ENCODE assay signal across 17 mouse cellular contexts in the genomic region with DNA sequence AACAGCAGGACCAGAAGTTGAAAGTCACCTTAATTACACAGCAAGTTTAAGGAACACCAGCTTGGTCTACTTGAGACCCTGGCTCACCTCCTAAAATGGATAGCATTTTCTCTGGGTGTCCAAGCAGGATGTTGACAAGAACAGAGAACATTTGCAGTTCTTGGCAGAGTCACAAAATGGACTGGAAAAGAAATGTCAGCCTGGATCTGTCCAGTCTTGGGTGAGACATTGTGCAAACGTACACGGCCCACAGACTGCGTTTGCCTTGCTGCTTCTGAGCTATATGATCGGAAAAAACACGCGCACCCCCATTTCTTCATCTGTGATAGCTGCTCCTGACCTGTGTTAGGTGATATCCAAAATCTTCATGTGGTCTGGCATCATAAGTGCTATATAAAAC. TPM values are rescaled to one million over a fixed set of nuclear protein-coding genes. Genes with fewer than 3 reads are reported as not detected.
A peak's percentile ranks its signal among the peaks of the same experiment; 100 is the strongest.
DNase-seq lines count a peak whose midpoint lies in the region; ATAC-seq and TF ChIP-seq lines count a peak whose summit lies in the region.
"Had no signal": no experiment of that assay in that cellular context is flagged by ENCODE, and none has a peak within 500 bp of the region (broad histone marks: within the 10 kb centered on the region; RNA-seq: fewer than 3 reads in every experiment).

No protein-coding gene starts in this region.

- intact Hi-C loops in left cerebral cortex, postnatal 36 days (cut with DNase I): no loop called here

- H3K9me3 ChIP-seq in intestine, embryonic 14.5 days (ENCODE audit: control insufficient read depth, low read length): no peaks in the 10 kb centered on the region
- H3K9me3 ChIP-seq in intestine, postnatal 0 days (ENCODE audit: control insufficient read depth): no peaks in the 10 kb centered on the region
- H3K9me3 ChIP-seq: embryonic facial prominence, embryonic 13.5 days; forebrain, embryonic 12.5 days; limb, embryonic 13.5 days; neural tube, embryonic 15.5 days had no signal

- no peak for DNase-seq in intestine, embryonic 14.5 days (ENCODE audit: low spot score)
- peak; percentile 25 for DNase-seq in NIH3T3 (ENCODE audit: low read depth)
- DNase-seq in heart, postnatal 4 days: peak; percentile 26
- peak; percentile 66 for DNase-seq in lung, postnatal 25 days (ENCODE audit: low spot score)
- no peak for DNase-seq in layer of hippocampus, adult 8-10 months (ENCODE audit: low spot score in 2 of 2)
- DNase-seq in left cerebral cortex, postnatal 36 days (ENCODE audit: low spot score in 2 of 2): no peak
- DNase-seq: cerebellum, postnatal 14 days; thymus, postnatal 25 days had no signal

- H3K4me1 ChIP-seq in intestine, embryonic 14.5 days (replicated peaks; ENCODE audit: control insufficient read depth, insufficient read depth, low read length): peaks cover 18% of the 10 kb centered on the region
- peaks cover 11% of the 10 kb centered on the region for H3K4me1 ChIP-seq in intestine, postnatal 0 days (replicated peaks; ENCODE audit: control insufficient read depth, insufficient read depth, low read length)
- H3K4me1 ChIP-seq: embryonic facial prominence, embryonic 13.5 days; limb, embryonic 13.5 days had no signal

- no peak for TF ChIP-seq CTCF in intestine, postnatal 0 days (IDR thresholded peaks at IDR 0.05; ENCODE audit: low read depth)

- no peak overlapping the region for H3K4me3 ChIP-seq in intestine, embryonic 14.5 days (ENCODE audit: low read depth, low read length)
- no peak overlapping the region for H3K4me3 ChIP-seq in intestine, postnatal 0 days (ENCODE audit: low read depth, low read length)
- H3K4me3 ChIP-seq: embryonic facial prominence, embryonic 13.5 days; forebrain, embryonic 12.5 days; limb, embryonic 13.5 days; neural tube, embryonic 15.5 days had no signal

- no peak overlapping the region for H3K4me2 ChIP-seq in intestine, embryonic 14.5 days (ENCODE audit: low read length)
- no peak overlapping the region for H3K4me2 ChIP-seq in intestine, postnatal 0 days (replicated peaks; ENCODE audit: low read depth)
- H3K4me2 ChIP-seq: embryonic facial prominence, embryonic 13.5 days; forebrain, embryonic 12.5 days; limb, embryonic 13.5 days; neural tube, embryonic 15.5 days had no signal

- 54% methylated on average over 6 of the region's 6 CpGs for WGBS in intestine, embryonic 14.5 days
- WGBS in intestine, postnatal 0 days: 61% methylated on average over 6 of the region's 6 CpGs

- no peak overlapping the region for H3K9ac ChIP-seq in intestine, embryonic 14.5 days (ENCODE audit: low read length)
- no peak overlapping the region for H3K9ac ChIP-seq in intestine, postnatal 0 days (ENCODE audit: low read depth, low read length)
- H3K9ac ChIP-seq: embryonic facial prominence, embryonic 13.5 days; forebrain, embryonic 12.5 days; limb, embryonic 13.5 days; neural tube, embryonic 15.5 days had no signal

- no peaks in the 10 kb centered on the region for H3K27me3 ChIP-seq in intestine, embryonic 14.5 days (replicated peaks; ENCODE audit: control insufficient read depth, insufficient read depth, low read length)
- H3K27me3 ChIP-seq in intestine, postnatal 0 days (replicated peaks; ENCODE audit: control insufficient read depth, insufficient read depth, low read length): no peaks in the 10 kb centered on the region
- H3K27me3 ChIP-seq: embryonic facial prominence, embryonic 13.5 days; forebrain, embryonic 12.5 days; limb, embryonic 13.5 days had no signal

- no peaks in the 10 kb centered on the region for H3K36me3 ChIP-seq in intestine, embryonic 14.5 days (ENCODE audit: control insufficient read depth, insufficient read depth, low read length)
- no peaks in the 10 kb centered on the region for H3K36me3 ChIP-seq in intestine, postnatal 0 days (ENCODE audit: control insufficient read depth, insufficient read depth)
- H3K36me3 ChIP-seq: embryonic facial prominence, embryonic 13.5 days; forebrain, embryonic 12.5 days; limb, embryonic 13.5 days; neural tube, embryonic 15.5 days had no signal

- no peak for ATAC-seq in intestine, embryonic 14.5 days (replicated peaks; ENCODE audit: low FRiP score, low TSS enrichment, low read depth)
- ATAC-seq in intestine, postnatal 0 days: no peak

- peak overlapping the region; percentile 29; the same call in 1 of the 2 replicates for H3K27ac ChIP-seq in intestine, embryonic 14.5 days (ENCODE audit: low read depth)
- no peak overlapping the region for H3K27ac ChIP-seq in intestine, postnatal 0 days (ENCODE audit: low read depth, low read length)
- H3K27ac ChIP-seq: embryonic facial prominence, embryonic 13.5 days; forebrain, embryonic 12.5 days; limb, embryonic 13.5 days; neural tube, embryonic 15.5 days had no signal

RNA-seq across cellular contexts. Expression of gene Higd1a, which starts 9.5 kb away (rescaled TPM):
- 190 and 193 TPM in 2 replicates for polyA plus RNA-seq in intestine, embryonic 14.5 days (2014; fragmentation: Nextera tagmentation; extraction: Ambion mirVana)
- 162 and 186 TPM in 2 replicates for polyA plus RNA-seq in intestine, postnatal 0 days (2015; fragmentation: Nextera tagmentation; extraction: Ambion mirVana)
- 100 to 1,000 TPM; 153 to 165 TPM for total RNA-seq in heart, postnatal 4 days (2021)
- total RNA-seq in layer of hippocampus, adult 8-10 months (2022): 10 to 100 TPM; 73.8 to 88.7 (median 86.3) TPM
- total RNA-seq in left cerebral cortex, postnatal 36 days (2021): 10 to 100 TPM; 85.6 to 87.3 TPM

RNA-seq across cellular contexts. Expression of gene Ccdc13, which starts 28.4 kb away (rescaled TPM):
- polyA plus RNA-seq in intestine, embryonic 14.5 days (2014; fragmentation: Nextera tagmentation; extraction: Ambion mirVana): 1.9 and 2.5 TPM in 2 replicates
- polyA plus RNA-seq in intestine, postnatal 0 days (2015; fragmentation: Nextera tagmentation; extraction: Ambion mirVana): 0.14 and 0.31 TPM in 2 replicates
- total RNA-seq in heart, postnatal 4 days (2021): not detected
- 10 to 100 TPM in 1 of 4 experiments, 1 to 10 TPM in 3; 4.3 to 10.7 (median 9.4) TPM for total RNA-seq in layer of hippocampus, adult 8-10 months (2022)
- total RNA-seq in left cerebral cortex, postnatal 36 days (2021): 1 to 10 TPM; 5.5 to 5.9 TPM
- polyA plus RNA-seq: spleen, adult 2 months had no signal

RNA-seq across cellular contexts. Expression of gene Ackr2, which starts 30.5 kb away (rescaled TPM):
- 0.23 and 0.24 TPM in 2 replicates for polyA plus RNA-seq in intestine, embryonic 14.5 days (2014; fragmentation: Nextera tagmentation; extraction: Ambion mirVana)
- polyA plus RNA-seq in intestine, postnatal 0 days (2015; fragmentation: Nextera tagmentation; extraction: Ambion mirVana): 1.0 and 1.1 TPM in 2 replicates
- total RNA-seq in heart, postnatal 4 days (2021): 1 to 10 TPM; 3.1 to 5.8 TPM
- 1 to 10 TPM; 1.8 to 2.8 (median 2.2) TPM for total RNA-seq in layer of hippocampus, adult 8-10 months (2022)
- 1 to 10 TPM; 7.3 to 8.4 TPM for total RNA-seq in left cerebral cortex, postnatal 36 days (2021)
- polyA plus RNA-seq: embryonic facial prominence, embryonic 13.5 days had no signal

RNA-seq across cellular contexts. Expression of gene Cyp8b1, which starts 48.5 kb away (rescaled TPM):
- polyA plus RNA-seq in intestine, embryonic 14.5 days (2014; fragmentation: Nextera tagmentation; extraction: Ambion mirVana): not detected in 2 replicates
- 2.1 and 3.3 TPM in 2 replicates for polyA plus RNA-seq in intestine, postnatal 0 days (2015; fragmentation: Nextera tagmentation; extraction: Ambion mirVana)
- not detected for total RNA-seq in heart, postnatal 4 days (2021)
- not detected for total RNA-seq in layer of hippocampus, adult 8-10 months (2022)
- total RNA-seq in left cerebral cortex, postnatal 36 days (2021): not detected
- total RNA-seq: gastrocnemius, adult 18-20 months; layer of hippocampus, postnatal 25 days; midbrain, postnatal 0 days had no signal
- polyA plus RNA-seq: embryonic facial prominence, embryonic 13.5 days; forebrain, embryonic 12.5 days; limb, embryonic 13.5 days; midbrain, postnatal 0 days; neural tube, embryonic 15.5 days had no signal

Comparison
In these comparisons a context has a peak if more than half of its experiments do, and no peak if none do; other contexts are left out.
1. DNase-seq: peak in NIH3T3 (single experiment), heart, postnatal 4 days (single experiment) and lung, postnatal 25 days (single experiment); none in intestine, embryonic 14.5 days (single experiment), layer of hippocampus, adult 8-10 months (0 of 2) and left cerebral cortex, postnatal 36 days (0 of 2).
2. RNA of gene Ccdc13, which starts 28.4 kb away (total RNA-seq): 4.3 to 10.7 TPM in layer of hippocampus, adult 8-10 months and 5.5 to 5.9 TPM in left cerebral cortex, postnatal 36 days; not detected in heart, postnatal 4 days; every median in the first group is over 4 times any median in the second.